Mouse (Mus musculus): ENCODE measurements at regions not wholly inside any gene's neighbourhood (a gene's known extent, or its start where the extent isn't known, plus 50 kb on each side); places are given as distances from the start of the nearest gene placed in this dataset.

DNA sequence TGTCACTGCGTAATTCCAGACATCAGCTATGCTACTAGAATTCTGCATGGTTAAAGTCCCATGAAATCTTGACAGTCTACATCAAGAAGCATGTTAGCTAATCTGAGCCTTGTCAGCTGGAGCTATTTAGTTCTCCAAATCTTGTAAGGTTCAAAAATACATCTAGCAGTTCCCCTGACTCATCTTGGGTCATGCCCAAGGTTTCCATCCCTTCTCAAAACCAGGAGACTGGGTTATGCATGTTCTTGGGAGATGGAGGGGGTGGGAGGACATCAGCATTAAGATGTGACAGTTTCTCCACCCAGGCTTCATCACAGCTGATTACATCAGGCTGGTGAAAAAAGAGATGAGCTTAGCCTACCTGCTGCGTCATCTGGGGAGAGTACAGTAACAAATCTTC, 495.3 kb upstream of the 4930452B06Rik start:
- no peak for DNase-seq

DNA sequence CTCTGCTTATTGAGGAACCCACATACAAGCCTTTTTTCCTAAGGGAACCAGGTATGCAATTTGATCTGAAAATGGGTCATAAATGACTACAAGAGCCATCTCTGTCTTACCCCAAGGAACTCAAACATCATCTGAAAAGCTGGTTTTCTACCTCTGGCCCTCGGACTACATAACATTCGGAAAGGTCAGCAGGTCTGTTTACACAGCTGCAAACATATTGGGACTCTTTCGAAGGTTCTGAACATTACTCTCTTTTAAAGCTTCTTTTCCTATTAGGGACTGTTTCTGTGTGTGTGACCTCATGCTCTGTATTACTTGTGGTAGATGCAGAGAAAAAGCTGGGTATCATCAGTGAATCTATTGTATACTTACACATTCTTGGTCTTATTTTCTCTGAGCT, 491.9 kb upstream of the 4930452B06Rik start:
- no peak for DNase-seq

DNA sequence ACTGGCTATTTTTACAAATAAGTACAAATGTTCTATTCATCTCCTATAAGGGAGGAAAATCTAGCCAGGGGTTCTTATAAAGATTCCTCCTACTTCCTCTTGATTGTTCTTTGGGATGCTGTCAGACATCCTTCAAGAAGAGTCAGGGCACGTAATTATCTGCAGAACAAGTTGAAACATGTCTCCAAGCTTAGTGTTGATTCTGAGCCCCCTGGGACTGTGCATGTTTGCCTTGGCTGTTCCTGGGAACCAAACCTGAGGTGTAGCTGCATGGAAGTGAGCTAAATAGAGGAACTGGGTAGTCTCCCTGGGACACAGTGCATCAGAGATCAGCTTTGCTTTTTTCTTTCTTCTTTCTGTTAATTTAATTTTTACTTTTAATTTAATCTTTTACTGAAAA, 484.8 kb upstream of the 4930452B06Rik start:
- no peak for DNase-seq

DNA sequence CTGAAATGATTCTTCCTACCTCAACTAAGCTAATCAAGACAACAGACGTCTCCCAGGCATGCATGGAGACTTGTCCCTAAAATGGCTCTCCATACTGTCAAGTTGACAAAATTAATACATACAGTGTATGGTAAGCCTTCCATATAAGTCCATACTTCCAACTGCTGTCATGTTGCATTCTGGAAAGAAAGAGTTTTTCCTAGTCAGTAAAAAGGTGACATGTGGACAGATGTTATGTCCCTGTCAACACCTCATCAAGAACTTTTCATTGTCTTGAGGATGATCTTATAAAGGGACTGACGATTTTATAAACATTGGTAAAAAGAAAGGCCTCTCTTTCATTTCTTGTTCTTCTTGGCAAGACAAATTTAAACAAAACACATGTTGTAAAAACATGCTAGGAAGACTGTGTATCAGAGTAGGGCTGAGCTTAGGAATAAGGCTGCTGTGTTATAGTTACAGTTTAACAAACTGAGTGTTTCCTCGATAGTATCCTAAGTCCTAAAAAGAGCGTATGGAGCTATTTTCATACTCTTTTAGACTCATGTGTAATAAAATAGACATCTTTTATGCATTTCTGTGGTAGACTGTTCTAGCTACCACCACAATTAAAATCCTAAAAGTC, 480.7 kb upstream of the 4930452B06Rik start:
- no peak for DNase-seq

DNA sequence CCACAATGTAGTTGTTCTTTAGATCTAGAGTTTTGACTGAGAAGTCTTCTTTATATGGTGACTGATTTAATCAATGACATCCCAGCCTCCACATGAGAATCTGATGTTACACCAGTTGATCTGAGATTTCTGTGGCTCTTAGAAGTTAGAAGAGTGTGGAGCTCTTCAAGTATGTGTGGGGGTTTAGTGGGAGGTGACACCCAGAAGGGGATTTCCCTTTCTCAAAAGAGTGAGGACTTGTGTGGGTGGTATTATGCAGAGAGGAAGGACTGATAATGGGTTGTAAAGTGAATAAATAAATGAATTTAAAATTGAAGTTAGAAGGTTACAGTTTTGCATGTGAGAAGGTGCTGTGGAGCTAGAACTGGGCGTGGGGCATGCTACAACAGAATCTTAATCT, 439.7 kb upstream of the 4930452B06Rik start:
- no peak for DNase-seq

DNA sequence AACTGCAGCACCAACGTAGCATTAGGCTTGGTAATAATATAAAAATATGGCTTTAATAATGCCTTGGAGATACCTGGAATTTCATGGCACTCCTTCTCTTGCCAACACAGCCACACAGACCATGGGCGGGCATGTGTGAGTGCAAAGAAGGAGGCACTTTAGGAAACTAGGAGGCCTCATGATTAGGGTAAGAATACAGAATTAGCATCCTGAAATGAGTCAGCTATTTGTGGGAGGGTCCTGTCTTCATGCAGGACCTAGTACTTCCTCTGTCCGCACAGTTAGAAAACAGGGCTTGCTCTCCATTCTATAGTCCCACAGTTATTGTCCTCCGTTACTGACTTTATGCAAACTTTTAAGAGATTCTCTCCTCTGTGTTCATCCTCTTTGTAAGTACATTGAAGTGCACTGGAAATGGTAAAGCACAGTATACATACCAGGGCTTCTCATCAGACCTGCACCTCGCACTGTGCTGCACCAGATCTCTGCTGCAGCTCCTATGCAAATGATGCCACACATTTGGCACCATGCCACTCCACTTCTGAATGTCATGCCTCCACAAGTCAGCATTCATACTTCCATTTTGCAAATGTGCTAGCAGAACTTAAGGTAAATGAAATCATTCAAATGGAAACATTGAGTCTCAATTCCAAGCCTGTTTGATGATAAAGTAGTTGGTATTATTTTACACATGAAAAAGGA, 423.7 kb upstream of the 4930452B06Rik start:
- DNase-seq = no peak

DNA sequence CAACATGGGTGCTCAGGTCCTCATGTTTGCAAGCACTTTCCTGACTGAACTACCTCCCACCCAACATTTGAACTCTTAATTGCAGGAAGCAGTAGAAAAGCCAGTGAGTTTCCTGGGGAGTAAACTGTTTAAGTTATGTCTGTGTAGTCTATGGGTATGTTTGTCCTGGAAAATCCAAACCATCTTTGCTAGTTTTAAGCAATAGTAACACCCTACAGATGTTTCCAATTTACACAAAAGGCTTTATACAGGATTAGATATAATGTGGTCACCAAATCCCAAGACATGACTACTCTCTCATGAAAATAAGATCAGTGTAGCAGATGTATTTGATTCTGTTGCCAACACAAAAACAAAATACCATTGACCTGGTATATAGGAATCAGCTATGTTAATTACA, 421.1 kb upstream of the 4930452B06Rik start:
- no peak for DNase-seq

DNA sequence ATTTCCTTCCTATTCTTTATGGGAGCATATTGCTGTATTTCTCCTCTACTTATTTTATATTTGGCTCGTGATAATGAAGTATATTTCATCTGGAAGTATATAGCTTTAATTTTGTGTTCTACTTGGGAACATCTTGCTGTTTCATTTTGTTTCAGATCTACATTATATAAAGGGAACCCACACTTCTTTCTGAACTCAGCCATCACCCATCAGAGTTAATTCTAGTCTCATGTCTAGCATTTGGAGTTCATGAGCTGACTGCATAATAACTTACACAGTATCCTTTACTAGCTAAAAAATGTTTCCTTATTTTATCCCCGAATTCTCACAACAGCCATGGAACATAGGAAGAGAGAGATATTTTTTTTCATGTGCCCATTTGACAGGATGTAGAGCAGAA, 413.6 kb upstream of the 4930452B06Rik start:
- DNase-seq = no peak

DNA sequence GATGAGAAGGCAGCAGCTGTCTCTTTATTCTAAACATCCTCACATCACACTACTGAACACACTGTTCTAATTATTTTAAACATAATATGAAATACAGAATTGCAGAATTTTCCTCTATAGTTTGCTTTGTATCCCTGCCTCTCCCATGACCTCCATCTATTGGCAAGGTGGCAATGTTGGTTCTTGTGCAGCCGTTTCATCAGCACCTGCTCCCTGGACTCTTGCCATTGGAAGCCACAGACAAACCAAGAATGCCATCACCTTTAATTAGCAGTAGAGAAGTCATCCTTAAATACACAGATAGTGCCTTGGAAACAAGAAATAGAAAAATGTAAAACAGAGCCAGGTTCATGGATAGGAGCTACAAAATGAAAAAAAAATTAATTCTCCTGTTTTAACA, 413.0 kb upstream of the 4930452B06Rik start:
- no peak for DNase-seq

DNA sequence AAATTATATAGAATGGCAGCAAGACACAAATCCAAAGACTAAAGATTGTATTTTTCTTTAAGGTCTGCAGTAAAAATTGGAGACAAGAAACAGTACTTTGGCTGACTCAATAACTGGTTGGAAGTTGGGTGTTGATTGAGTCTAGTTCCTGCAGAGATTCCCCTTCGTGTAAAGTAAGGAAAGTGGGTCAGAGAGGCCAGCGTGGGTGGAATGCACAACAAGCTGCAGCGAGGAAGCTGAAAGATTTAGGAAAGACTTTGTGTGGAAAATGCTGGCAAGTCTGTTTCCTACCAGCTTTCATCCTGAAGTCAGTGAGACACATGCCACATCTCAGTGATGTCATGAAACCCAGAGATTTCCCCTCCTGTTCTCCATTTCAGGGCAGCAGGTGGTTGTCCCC, 405.1 kb upstream of the 4930452B06Rik start:
- DNase-seq = no peak

DNA sequence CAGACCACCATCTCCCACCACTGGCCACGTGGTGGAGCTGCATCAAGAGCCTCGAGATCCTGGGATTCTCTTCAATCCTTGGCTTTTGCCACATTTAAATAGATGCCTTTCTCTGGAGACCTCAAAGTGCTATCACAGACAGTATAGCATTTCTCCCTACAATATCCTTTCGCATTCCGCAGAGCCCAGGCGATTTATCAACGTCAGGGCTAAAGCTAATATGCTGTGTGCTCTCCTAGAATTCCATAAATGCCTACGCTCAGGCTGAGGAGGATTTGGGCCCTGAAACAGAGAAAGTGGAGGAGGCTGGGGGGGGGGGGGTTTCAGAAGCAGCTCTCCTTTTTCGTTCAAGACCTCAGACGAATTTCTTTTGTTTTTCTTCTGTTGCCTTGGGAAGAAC, 394.0 kb upstream of the 4930452B06Rik start:
- no peak for DNase-seq

DNA sequence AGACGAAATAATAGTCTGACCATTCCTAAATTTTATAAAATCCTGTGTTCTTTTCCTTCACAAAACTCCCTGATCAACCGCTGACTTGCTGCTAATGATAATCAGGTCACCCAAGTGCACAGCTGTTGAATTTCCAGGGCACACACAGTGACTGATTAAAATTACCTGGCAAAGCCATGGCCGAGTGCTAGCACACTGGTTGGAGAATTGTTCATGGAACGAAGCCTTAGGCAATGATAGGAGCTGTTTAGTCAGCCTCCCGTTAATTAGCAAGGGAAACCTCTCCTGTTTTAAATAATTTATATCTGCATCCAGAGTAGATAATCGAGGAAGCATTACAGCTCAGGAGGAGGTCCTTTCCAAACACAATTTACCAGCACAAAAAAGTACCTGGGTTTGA, 362.8 kb upstream of the 4930452B06Rik start:
- no peak for DNase-seq

DNA sequence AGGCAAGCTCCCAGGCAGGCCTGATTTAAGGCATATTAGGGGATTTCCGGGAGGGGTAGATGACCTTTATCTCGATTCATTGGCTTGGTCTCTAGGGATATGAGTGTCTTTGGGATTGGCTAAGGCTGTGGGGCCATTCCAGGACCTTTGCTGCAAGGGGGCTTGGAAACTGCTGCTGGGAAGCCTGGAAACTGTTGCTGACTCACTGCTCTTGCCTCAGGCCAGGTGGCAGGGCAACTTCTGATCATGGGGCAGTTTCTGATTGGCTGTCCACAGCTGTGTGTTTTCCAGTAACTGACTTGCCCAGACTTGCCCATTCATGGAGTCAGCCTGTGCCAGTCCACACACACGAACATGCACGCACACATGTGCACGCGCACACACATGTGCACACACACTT, 349.8 kb upstream of the 4930452B06Rik start:
- no peak for DNase-seq

DNA sequence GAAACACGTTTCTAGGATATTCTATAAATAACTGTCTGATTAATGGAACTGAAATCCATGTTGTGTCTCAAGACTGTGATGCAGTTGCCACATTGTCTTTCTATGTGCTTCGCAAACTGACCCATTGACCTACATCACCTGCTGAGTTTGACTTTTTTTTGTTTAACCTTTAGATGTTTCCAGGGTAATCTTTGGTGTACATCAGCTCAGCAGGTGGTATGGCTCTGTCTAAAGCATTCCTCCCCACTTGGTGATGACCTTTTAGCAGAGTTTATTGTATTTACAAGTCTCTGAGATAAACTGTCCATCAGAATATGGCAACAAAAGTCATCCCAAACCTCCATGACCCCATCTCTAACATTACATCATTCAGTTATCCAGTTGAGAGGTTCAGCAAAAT, 337.0 kb upstream of the 4930452B06Rik start:
- no peak for DNase-seq

DNA sequence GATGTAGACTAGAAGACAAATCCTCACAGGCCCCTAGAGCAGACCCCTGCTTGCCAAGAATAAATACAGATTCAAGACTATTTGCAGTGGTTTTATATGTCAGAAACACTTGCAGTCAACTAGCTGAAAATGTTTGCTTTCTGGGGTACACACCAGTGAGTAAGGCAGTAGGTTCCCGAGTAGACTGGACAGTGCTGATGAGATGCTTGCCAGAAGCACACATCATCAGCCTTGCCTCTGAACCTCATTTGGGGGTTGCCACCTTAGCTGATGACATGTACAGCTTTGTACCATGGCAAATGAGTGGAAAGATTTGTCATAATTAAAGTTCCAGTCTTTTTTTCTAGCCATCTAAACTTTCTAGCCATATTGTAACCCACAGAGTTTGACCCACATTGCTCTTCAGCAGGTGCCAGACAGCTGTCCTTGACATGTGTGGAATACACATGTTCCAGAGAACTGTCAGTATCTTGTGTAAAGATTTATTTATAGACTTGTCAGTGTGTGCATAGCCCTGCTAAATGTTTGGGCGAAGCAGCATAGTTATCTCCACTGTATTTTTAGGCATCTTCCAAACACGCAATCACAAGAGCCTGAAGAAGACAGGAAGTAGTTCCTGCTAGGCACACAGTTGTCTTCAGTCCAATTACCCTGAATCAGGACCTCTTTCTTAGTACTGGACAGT, 334.5 kb upstream of the 4930452B06Rik start:
- no peak for DNase-seq

DNA sequence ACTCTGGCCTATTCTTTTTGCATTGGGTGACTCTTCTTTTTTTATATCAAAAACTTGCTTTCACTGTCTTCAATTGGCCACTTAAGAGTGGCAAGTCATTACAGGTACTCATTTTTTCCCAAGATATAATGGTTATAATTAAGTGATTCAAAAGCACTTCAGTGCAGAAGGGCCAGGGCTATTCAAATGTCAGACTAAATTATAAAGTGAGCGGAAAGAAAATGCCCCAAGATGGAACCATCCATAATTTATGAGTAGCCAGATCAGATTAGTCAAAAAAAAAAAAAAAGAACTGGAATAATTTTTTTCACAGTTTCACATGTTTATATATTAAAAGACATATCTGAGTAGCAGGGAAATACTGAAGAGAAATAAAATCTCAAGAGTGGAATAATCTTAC, 333.8 kb upstream of the 4930452B06Rik start:
- DNase-seq = no peak

DNA sequence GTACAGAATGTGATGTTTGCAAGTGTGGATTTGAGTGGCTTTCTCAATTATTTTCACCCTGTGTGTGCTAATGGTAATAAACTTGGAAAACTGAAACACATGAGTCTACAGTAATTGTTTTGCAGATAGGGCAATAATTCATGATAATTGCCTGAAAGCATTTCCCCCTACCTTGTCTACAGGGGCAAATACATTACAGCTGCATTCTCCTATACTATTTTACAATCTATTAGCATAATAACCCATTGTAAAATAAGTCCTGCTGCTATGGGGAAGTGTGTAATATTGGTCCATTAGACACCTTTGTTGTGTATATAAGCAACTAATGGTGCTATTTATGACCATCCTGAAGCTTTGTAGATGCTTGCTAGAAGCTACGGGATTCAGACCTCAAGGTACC, 327.4 kb upstream of the 4930452B06Rik start:
- DNase-seq = no peak

DNA sequence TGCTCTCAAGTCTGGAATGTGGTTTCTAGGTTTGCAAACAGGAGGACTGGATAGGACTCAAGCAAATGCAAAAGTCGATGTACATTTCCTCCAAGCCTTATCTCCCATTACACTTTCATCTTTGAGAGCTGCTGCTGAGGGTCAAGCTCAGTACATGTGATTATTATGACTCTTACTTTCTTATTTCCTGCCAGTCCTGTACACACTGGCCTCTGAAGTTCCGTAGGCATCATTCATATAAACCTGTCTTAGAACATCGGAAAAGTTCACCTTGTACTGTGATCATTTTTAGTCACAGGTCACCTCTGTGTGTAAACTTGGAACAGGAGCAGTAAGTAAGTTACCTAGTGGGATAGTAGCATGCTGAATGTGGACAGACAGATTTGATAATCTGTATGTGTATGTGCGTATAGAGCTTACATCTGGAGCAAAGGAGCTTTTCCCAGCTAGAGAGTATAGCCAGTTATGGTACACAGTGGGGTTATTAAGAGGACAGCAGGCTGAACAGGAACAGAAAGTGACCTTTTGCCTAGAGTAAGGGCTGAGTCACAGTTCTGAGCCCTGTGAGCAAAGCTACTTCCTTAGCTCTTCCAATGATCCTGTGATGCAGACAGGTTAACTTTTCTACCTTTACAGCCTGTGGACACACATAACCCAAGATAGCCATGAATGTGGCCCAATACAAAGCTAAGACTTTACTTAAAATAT, 319.2 kb upstream of the 4930452B06Rik start:
- no peak for DNase-seq

DNA sequence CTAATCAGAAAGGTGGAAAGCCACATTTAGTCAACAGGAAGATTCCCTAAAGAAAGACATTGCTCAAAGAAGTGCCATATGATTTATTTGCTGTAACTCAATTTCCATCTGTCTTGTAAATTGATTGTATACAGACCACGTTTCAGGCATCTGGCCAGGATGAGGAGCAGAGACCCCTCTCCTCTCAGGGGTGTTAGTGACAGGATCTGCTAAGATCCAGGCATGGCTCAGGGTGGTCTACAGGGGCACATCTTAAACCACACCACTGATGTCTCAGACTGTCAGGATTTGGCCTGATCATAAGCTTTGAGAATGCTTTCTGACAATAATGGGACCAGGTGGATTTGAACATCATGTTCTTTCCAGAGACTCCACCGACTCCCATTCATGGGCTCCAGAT, 295.5 kb upstream of the 4930452B06Rik start:
- DNase-seq = no peak

DNA sequence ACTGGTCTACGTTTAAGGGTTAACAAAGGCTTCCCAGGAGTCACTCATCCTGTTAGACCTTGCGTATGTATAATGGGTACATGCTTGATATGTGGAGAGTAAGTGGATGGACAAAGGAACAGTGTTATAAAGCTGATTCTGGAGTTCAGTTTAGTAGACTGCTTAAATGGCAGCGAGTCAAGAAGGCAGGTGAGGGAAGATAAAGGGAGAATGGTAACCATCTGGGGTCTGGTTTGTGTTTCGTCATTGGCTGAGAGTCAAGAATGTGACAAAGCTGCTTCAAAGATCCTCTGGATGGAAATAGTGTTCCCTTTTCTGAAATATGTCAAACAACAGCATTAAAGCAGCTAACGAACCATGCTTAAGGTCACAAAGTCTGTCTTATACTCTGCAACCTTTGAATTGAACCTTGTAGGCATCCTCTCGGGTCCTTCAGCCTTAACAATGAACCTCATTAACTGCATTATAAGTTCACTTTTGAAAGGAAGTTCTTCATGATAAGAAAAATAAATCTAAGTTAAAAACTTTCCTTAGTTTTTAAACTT, 286.9 kb upstream of the 4930452B06Rik start:
- no peak for DNase-seq

DNA sequence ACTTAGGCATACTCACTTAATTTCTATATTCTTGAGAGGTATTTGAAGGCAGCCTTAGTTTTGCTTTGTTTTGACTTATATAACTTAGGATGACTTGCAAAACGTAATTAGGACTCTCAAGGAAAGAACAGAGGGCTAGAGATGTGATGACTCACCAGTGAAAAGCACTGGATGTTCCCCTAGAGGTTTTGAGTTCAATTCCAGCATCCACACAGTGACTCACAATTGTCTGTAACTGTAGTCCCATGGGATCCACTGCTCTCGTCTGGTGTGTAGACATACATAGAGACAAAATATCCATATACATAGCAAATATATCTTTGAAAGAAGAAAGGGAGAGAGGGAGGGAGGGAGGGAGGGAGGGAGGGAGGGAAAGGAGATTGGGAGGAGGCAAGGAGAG, 282.7 kb upstream of the 4930452B06Rik start:
- DNase-seq = no peak

DNA sequence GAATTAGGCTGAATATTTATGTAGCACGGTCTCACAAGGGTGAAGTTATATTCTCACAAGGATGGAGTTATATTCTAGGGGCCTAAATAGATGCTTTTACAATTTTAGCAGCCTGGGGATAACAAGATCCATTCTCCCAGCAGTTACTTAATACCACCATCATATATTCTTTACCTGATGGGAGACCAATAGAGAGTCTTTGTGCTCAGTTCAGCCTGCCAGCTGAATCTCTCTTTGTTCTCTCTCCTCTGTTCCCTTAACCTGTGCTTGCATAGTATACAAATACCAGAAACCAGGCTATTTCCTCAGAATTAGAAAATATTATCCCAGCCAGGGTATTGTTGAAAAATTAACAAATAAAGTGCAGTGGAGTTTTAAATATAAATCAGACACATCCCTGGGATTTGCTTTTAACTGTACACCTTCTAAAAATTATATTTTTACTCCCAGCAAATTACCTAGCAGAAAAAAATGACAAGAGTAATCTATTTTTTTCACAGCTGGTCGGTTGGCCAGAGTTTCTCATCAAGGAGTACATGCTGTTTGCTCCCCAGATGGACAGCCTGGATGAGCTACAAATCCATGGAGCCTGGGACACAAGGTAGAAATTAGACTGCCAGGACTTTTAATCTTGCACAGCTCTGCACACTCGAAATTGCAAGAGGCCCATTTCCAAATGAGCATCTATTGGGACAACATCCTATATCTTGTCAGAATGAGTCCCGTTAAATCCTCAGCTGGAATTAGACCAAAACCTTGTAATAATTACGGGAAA, 281.0 kb upstream of the 4930452B06Rik start:
- DNase-seq = no peak
